Mouse (Mus musculus): ENCODE results near the gene Myh2. TPM values are rescaled to one million over a fixed set of nuclear protein-coding genes. Genes with fewer than 3 reads are reported as not detected.

Gene Myh2
- polyA plus RNA-seq, 1 experiment = 0.03 TPM

DNA sequence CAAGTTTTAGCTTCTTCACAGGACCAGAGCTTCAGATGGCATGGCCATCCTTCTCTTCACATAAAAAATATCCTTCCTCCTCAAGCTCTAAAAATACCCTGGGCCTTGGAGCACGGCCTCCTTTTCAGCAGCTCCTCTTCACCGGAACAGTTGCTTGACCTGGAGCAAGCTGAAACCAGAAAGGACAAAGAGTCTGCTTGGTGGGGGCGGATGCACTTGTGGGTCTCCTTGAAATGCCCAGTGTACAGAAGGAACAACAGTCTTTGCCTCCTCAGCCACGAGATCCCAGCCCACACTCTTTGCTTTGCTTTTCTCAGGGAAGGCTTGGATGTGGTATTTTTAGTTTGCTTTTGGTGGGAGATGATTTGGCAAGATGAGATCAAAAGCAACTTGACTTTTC, 7.1 kb upstream of the Myh2 start:
- no peak for DNase-seq
- H3K4me3 ChIP-seq (ENCODE audit: control insufficient read depth, insufficient read depth, low read length) = no peak overlapping the region
- TF ChIP-seq POLR2A (IDR thresholded peaks at IDR 0.05; ENCODE audit: control insufficient read depth, extremely low read depth, insufficient read depth, low read length, poor library complexity) (no peak), CTCF (IDR thresholded peaks at IDR 0.05; ENCODE audit: borderline replicate concordance, control insufficient read depth, extremely low read depth, insufficient read depth, low read length, poor library complexity) (no peak)
- no peaks in the 10 kb centered on the region for H3K4me1 ChIP-seq (replicated peaks; ENCODE audit: control insufficient read depth, insufficient read depth, low read length)
- no peaks in the 10 kb centered on the region for H3K27me3 ChIP-seq (ENCODE audit: control insufficient read depth, insufficient read depth, low read length)
- H3K27ac ChIP-seq (ENCODE audit: control insufficient read depth, insufficient read depth, low read length) = no peak overlapping the region
- 83% methylated on average over 4 of the region's 4 CpGs for WGBS
- H3K36me3 ChIP-seq (ENCODE audit: control insufficient read depth, insufficient read depth, low read length) = no peaks in the 10 kb centered on the region

DNA sequence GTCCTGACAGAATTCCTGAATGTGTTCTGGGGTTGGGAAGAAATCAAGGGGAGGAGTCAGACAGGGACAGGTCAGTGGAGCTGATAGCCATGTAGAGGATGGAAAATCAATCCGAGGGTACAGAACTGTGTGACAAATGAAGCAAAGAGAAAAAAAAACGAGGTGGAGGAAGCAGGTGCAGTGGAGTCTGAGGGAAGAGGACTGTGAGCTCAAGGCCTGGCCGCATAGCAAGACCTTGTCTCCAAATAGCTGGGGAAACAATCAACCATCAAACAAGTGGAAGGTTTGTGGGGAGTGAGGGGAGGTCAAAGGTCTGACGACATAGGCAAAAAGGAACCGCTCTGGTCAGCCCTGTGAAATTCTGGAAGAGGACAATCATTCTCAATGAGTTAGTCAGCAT, 6.0 kb upstream of the Myh2 start:
- DNase-seq = no peak
- Histone ChIP-seq H3K4me3 (ENCODE audit: control insufficient read depth, insufficient read depth, low read length) (no peak overlapping the region), H3K4me1 (replicated peaks; ENCODE audit: control insufficient read depth, insufficient read depth, low read length) (no peaks in the 10 kb centered on the region), H3K27me3 (ENCODE audit: control insufficient read depth, insufficient read depth, low read length) (no peaks in the 10 kb centered on the region), H3K27ac (ENCODE audit: control insufficient read depth, insufficient read depth, low read length) (no peak overlapping the region), H3K36me3 (ENCODE audit: control insufficient read depth, insufficient read depth, low read length) (no peaks in the 10 kb centered on the region)
- 63% methylated on average over 5 of the region's 5 CpGs for WGBS
- no peak for TF ChIP-seq CTCF (IDR thresholded peaks at IDR 0.05; ENCODE audit: borderline replicate concordance, control insufficient read depth, extremely low read depth, insufficient read depth, low read length, poor library complexity)
- TF ChIP-seq POLR2A (IDR thresholded peaks at IDR 0.05; ENCODE audit: control insufficient read depth, extremely low read depth, insufficient read depth, low read length, poor library complexity) = no peak

DNA sequence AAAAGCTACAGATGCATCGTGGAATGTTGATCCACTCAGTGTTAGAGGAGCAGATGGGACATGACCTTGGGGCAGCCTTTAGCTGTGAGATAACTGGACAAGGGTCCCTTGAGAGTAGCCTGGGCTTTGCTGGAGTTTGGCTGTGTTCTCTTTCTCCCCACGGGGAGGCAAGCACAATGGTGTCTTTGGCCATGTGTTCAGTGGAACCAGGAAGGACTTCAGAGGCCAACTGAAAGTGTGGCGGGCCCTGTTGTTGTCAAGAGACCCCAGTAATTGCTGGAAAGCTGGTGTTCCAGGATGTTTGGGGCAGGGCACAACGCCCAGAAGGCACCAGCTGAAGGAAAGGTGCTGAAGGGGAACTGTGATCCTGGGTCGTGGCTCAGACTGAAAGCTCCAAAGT, 1.5 kb upstream of the Myh2 start:
- H3K27me3 ChIP-seq (ENCODE audit: control insufficient read depth, insufficient read depth, low read length) = no peaks in the 10 kb centered on the region
- TF ChIP-seq POLR2A (IDR thresholded peaks at IDR 0.05; ENCODE audit: control insufficient read depth, extremely low read depth, insufficient read depth, low read length, poor library complexity) = no peak
- no peak for TF ChIP-seq CTCF (IDR thresholded peaks at IDR 0.05; ENCODE audit: borderline replicate concordance, control insufficient read depth, extremely low read depth, insufficient read depth, low read length, poor library complexity)
- no peak overlapping the region for H3K27ac ChIP-seq (ENCODE audit: control insufficient read depth, insufficient read depth, low read length)
- no peak overlapping the region for H3K4me3 ChIP-seq (ENCODE audit: control insufficient read depth, insufficient read depth, low read length)
- H3K36me3 ChIP-seq (ENCODE audit: control insufficient read depth, insufficient read depth, low read length) = no peaks in the 10 kb centered on the region
- no peaks in the 10 kb centered on the region for H3K4me1 ChIP-seq (replicated peaks; ENCODE audit: control insufficient read depth, insufficient read depth, low read length)
- no peak for DNase-seq
- 69% methylated on average over 5 of the region's 5 CpGs for WGBS

DNA sequence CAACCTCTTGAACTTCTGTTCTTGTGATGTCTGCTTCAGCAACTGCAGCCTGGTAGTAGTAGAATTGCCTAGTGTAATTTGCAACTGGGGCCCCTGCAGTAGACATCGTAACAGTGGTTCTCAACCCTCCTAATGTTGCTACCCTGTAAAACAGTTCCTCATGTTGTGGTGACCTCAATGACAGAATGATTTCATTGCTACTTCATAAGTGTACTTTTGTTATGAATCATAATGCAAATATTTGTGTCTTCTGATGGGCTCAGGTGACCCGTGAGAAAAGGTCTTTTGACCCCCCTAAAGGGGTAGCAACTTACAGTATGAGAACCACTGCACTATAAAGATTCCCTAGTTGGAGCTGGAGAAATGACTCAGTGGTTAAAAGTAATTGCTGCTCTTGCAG, 1.6 kb downstream of the Myh2 start:
- H3K4me1 ChIP-seq (replicated peaks; ENCODE audit: control insufficient read depth, insufficient read depth, low read length) = no peaks in the 10 kb centered on the region
- H3K27me3 ChIP-seq (ENCODE audit: control insufficient read depth, insufficient read depth, low read length) = no peaks in the 10 kb centered on the region
- TF ChIP-seq POLR2A (IDR thresholded peaks at IDR 0.05; ENCODE audit: control insufficient read depth, extremely low read depth, insufficient read depth, low read length, poor library complexity) (no peak), CTCF (IDR thresholded peaks at IDR 0.05; ENCODE audit: borderline replicate concordance, control insufficient read depth, extremely low read depth, insufficient read depth, low read length, poor library complexity) (no peak)
- 87% methylated on average over 2 of the region's 2 CpGs for WGBS
- no peak overlapping the region for H3K27ac ChIP-seq (ENCODE audit: control insufficient read depth, insufficient read depth, low read length)
- no peaks in the 10 kb centered on the region for H3K36me3 ChIP-seq (ENCODE audit: control insufficient read depth, insufficient read depth, low read length)
- no peak overlapping the region for H3K4me3 ChIP-seq (ENCODE audit: control insufficient read depth, insufficient read depth, low read length)
- no peak for DNase-seq

DNA sequence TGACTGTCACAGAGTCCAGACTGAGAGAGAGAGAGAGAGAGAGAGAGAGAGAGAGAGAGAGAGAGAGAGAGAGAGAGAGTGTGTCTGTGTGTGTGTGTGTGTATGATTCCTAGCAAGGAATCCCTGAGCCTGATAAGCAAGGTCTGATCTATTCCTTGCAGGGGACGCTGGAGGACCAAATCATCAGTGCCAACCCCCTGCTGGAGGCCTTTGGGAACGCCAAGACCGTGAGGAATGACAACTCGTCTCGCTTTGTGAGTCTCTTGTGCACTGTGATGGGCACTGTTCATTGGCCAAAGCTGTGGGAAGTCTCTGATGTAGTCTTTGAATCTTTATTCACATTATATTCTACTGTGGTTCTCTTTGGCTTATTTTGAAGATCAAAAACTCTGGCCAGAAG, 5.5 kb downstream of the Myh2 start:
- Histone ChIP-seq H3K4me3 (ENCODE audit: control insufficient read depth, insufficient read depth, low read length) (no peak overlapping the region), H3K36me3 (ENCODE audit: control insufficient read depth, insufficient read depth, low read length) (no peaks in the 10 kb centered on the region), H3K27ac (ENCODE audit: control insufficient read depth, insufficient read depth, low read length) (no peak overlapping the region), H3K4me1 (replicated peaks; ENCODE audit: control insufficient read depth, insufficient read depth, low read length) (no peaks in the 10 kb centered on the region), H3K27me3 (ENCODE audit: control insufficient read depth, insufficient read depth, low read length) (no peaks in the 10 kb centered on the region)
- WGBS = 78% methylated on average over 5 of the region's 5 CpGs
- TF ChIP-seq CTCF (IDR thresholded peaks at IDR 0.05; ENCODE audit: borderline replicate concordance, control insufficient read depth, extremely low read depth, insufficient read depth, low read length, poor library complexity) (no peak), POLR2A (IDR thresholded peaks at IDR 0.05; ENCODE audit: control insufficient read depth, extremely low read depth, insufficient read depth, low read length, poor library complexity) (no peak)
- DNase-seq = no peak

DNA sequence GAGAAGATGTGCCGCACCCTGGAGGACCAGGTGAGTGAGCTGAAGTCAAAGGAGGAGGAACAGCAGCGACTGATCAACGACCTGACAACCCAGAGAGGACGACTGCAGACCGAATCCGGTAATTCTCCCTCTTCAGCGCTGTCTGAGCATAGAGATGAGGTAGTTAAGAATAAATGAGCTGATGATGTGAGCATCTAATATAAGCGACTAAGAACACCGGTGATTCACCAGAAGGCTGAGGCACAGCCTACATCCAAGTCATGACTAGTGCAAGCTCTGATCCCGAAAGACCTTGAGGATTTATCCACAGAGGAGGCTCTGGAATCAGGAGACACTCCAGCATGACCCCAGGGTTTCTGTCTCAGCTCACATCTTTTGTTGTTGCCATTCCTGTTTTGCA, 19.5 kb downstream of the Myh2 start:
- no peaks in the 10 kb centered on the region for H3K36me3 ChIP-seq (ENCODE audit: control insufficient read depth, insufficient read depth, low read length)
- no peak overlapping the region for H3K4me3 ChIP-seq (ENCODE audit: control insufficient read depth, insufficient read depth, low read length)
- no peak overlapping the region for H3K27ac ChIP-seq (ENCODE audit: control insufficient read depth, insufficient read depth, low read length)
- no peaks in the 10 kb centered on the region for H3K27me3 ChIP-seq (ENCODE audit: control insufficient read depth, insufficient read depth, low read length)
- no peak for DNase-seq
- WGBS = 91% methylated on average over 10 of the region's 10 CpGs
- H3K4me1 ChIP-seq (replicated peaks; ENCODE audit: control insufficient read depth, insufficient read depth, low read length) = no peaks in the 10 kb centered on the region
- TF ChIP-seq POLR2A (IDR thresholded peaks at IDR 0.05; ENCODE audit: control insufficient read depth, extremely low read depth, insufficient read depth, low read length, poor library complexity) = no peak
- TF ChIP-seq CTCF (IDR thresholded peaks at IDR 0.05; ENCODE audit: borderline replicate concordance, control insufficient read depth, extremely low read depth, insufficient read depth, low read length, poor library complexity) = no peak

DNA sequence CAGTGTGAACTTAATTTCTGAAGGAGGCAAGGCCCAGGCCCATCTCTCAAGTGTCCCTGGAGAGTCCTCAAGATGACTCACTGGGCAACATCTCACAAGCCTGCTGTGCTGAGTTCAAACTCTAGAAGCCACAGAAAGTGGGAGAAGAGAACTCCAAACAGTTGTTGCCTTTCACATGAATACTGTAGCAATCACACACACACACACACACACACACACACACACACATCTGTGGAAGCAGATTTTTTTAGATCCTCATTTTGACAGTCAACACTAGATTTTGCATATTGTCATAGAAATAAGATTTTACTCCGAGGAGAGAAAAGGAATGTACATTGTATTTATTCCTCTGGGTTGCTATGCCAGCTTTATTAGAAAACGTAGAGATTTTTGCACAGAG, 20.0 kb downstream of the Myh2 start:
- WGBS = 91% methylated on average over 2 of the region's 2 CpGs
- no peak overlapping the region for H3K4me3 ChIP-seq (ENCODE audit: control insufficient read depth, insufficient read depth, low read length)
- no peaks in the 10 kb centered on the region for H3K4me1 ChIP-seq (replicated peaks; ENCODE audit: control insufficient read depth, insufficient read depth, low read length)
- no peak for DNase-seq
- no peak overlapping the region for H3K27ac ChIP-seq (ENCODE audit: control insufficient read depth, insufficient read depth, low read length)
- no peaks in the 10 kb centered on the region for H3K36me3 ChIP-seq (ENCODE audit: control insufficient read depth, insufficient read depth, low read length)
- TF ChIP-seq CTCF (IDR thresholded peaks at IDR 0.05; ENCODE audit: borderline replicate concordance, control insufficient read depth, extremely low read depth, insufficient read depth, low read length, poor library complexity) (no peak), POLR2A (IDR thresholded peaks at IDR 0.05; ENCODE audit: control insufficient read depth, extremely low read depth, insufficient read depth, low read length, poor library complexity) (no peak)
- H3K27me3 ChIP-seq (ENCODE audit: control insufficient read depth, insufficient read depth, low read length) = no peaks in the 10 kb centered on the region
